Mouse (Mus musculus): ENCODE data around the gene Psmf1. TPM values are rescaled to one million over a fixed set of nuclear protein-coding genes. Genes with fewer than 3 reads are reported as not detected.
A peak's percentile ranks its signal among the peaks of the same experiment; 100 is the strongest.

Psmf1 gene
- polyA plus RNA-seq, 1 experiment from 2014 or later, result 48.1 TPM

GRCm38 (mm10) chr2:151751330-151751729 lies 7.3 kb upstream of the Psmf1 start:
- ATAC-seq (ENCODE audit: low FRiP score), result no peak
- Histone ChIP-seq H3K4me2 (no peak overlapping the region), H3K4me3 (replicated peaks) (no peak overlapping the region), H3K4me1 (peaks cover 5% of the 10 kb centered on the region; the same call in 1 of the 2 replicates), H3K27ac (no peak overlapping the region), H3K27me3 (peaks cover 16% of the 10 kb centered on the region), H3K9ac (no peak overlapping the region), H3K9me3 (no peaks in the 10 kb centered on the region), H3K36me3 (replicated peaks) (no peaks in the 10 kb centered on the region)
- 71% methylated on average over 5 of the region's 5 CpGs for WGBS

GRCm38 (mm10) chr2:151747847-151748705 lies 4.1 kb upstream of the Psmf1 start:
- H3K9ac ChIP-seq, result no peak overlapping the region
- H3K27ac ChIP-seq, result no peak overlapping the region
- H3K36me3 ChIP-seq (replicated peaks), result no peaks in the 10 kb centered on the region
- ATAC-seq (ENCODE audit: low FRiP score), result peak; percentile 86
- no peaks in the 10 kb centered on the region for H3K9me3 ChIP-seq
- H3K4me1 ChIP-seq, result peaks cover 5% of the 10 kb centered on the region; the same call in 1 of the 2 replicates
- H3K4me3 ChIP-seq (replicated peaks), result no peak overlapping the region
- 25% methylated on average over 19 of the region's 19 CpGs for WGBS
- peaks cover 26% of the 10 kb centered on the region for H3K27me3 ChIP-seq
- peak overlapping the region; percentile 27 for H3K4me2 ChIP-seq

- peaks cover 20% of the 10 kb centered on the region for H3K27me3 ChIP-seq
- no peaks in the 10 kb centered on the region for H3K9me3 ChIP-seq
- 68% methylated on average over 6 of the region's 6 CpGs for WGBS
- no peak for ATAC-seq (ENCODE audit: low FRiP score)
- H3K4me1 ChIP-seq, result peaks cover 22% of the 10 kb centered on the region
- no peaks in the 10 kb centered on the region for H3K36me3 ChIP-seq (replicated peaks)
- H3K27ac ChIP-seq, result no peak overlapping the region
- H3K4me2 ChIP-seq, result no peak overlapping the region
- H3K4me3 ChIP-seq (replicated peaks), result no peak overlapping the region
- no peak overlapping the region for H3K9ac ChIP-seq
Observed at GRCm38 (mm10) chr2:151742850-151743679, 921 bp downstream of the Psmf1 start.

- ATAC-seq (ENCODE audit: low FRiP score), result no peak
- Histone ChIP-seq H3K36me3 (replicated peaks) (no peaks in the 10 kb centered on the region), H3K4me3 (replicated peaks) (no peak overlapping the region), H3K9ac (no peak overlapping the region), H3K9me3 (no peaks in the 10 kb centered on the region), H3K4me2 (no peak overlapping the region), H3K4me1 (peaks cover 22% of the 10 kb centered on the region), H3K27ac (no peak overlapping the region), H3K27me3 (peaks cover 12% of the 10 kb centered on the region; the same call in 1 of the 2 replicates)
- WGBS, result 91% methylated on average over 1 of the region's 1 CpGs
Observed at GRCm38 (mm10) chr2:151742084-151742483, 1.9 kb downstream of the Psmf1 start.

- Histone ChIP-seq H3K27me3 (0 out of 2 replicates have a peak, but pooled peaks cover 12% of the 10 kb centered on the region), H3K27ac (peak overlapping the region; percentile 81), H3K9ac (peak overlapping the region; percentile 90), H3K4me2 (peak overlapping the region; percentile 85), H3K9me3 (no peaks in the 10 kb centered on the region), H3K4me3 (replicated peaks) (peak overlapping the region; percentile 88), H3K4me1 (peaks cover 22% of the 10 kb centered on the region), H3K36me3 (replicated peaks) (no peaks in the 10 kb centered on the region)
- peak; percentile 90 for ATAC-seq (ENCODE audit: low FRiP score)
- under 1% methylated on average over 61 of the region's 61 CpGs for WGBS
Observed at GRCm38 (mm10) chr2:151740741-151741526, 3.1 kb downstream of the Psmf1 start.

GRCm38 (mm10) chr2:151739505-151739904 lies 4.5 kb downstream of the Psmf1 start:
- no peak for ATAC-seq (ENCODE audit: low FRiP score)
- peaks cover 9% of the 10 kb centered on the region; the same call in 1 of the 2 replicates for H3K36me3 ChIP-seq (replicated peaks)
- H3K27ac ChIP-seq, result no peak overlapping the region
- H3K9me3 ChIP-seq, result no peaks in the 10 kb centered on the region
- peak overlapping the region; percentile 90; the same call in 1 of the 2 replicates for H3K9ac ChIP-seq
- 0 out of 2 replicates have a peak overlapping the region, but pooled peaks have one; percentile 88 for H3K4me3 ChIP-seq (replicated peaks)
- H3K27me3 ChIP-seq, result 0 out of 2 replicates have a peak, but pooled peaks cover 12% of the 10 kb centered on the region
- H3K4me1 ChIP-seq, result peaks cover 22% of the 10 kb centered on the region
- WGBS, result 88% methylated on average over 7 of the region's 7 CpGs
- peak overlapping the region; percentile 85 for H3K4me2 ChIP-seq

GRCm38 (mm10) chr2:151739081-151739480 lies 4.9 kb downstream of the Psmf1 start:
- ATAC-seq (ENCODE audit: low FRiP score), result no peak
- H3K4me1 ChIP-seq, result peaks cover 22% of the 10 kb centered on the region

GRCm38 (mm10) chr2:151738460-151738859 lies 5.5 kb downstream of the Psmf1 start:
- 88% methylated on average over 4 of the region's 4 CpGs for WGBS
- H3K9me3 ChIP-seq, result no peaks in the 10 kb centered on the region
- no peak overlapping the region for H3K27ac ChIP-seq
- H3K4me3 ChIP-seq (replicated peaks), result no peak overlapping the region
- peaks cover 20% of the 10 kb centered on the region for H3K36me3 ChIP-seq (replicated peaks)
- H3K9ac ChIP-seq, result no peak overlapping the region
- H3K4me2 ChIP-seq, result no peak overlapping the region
- peaks cover 22% of the 10 kb centered on the region for H3K4me1 ChIP-seq
- 0 out of 2 replicates have a peak, but pooled peaks cover 6% of the 10 kb centered on the region for H3K27me3 ChIP-seq
- no peak for ATAC-seq (ENCODE audit: low FRiP score)

More at GRCm38 (mm10) chr2:151739081-151739480, 4.9 kb downstream of the Psmf1 start:
- Histone ChIP-seq H3K27me3 (0 out of 2 replicates have a peak, but pooled peaks cover 12% of the 10 kb centered on the region), H3K36me3 (replicated peaks) (peaks cover 14% of the 10 kb centered on the region), H3K9ac (no peak overlapping the region), H3K27ac (no peak overlapping the region), H3K4me3 (replicated peaks) (no peak overlapping the region), H3K4me2 (0 out of 2 replicates have a peak overlapping the region, but pooled peaks have one; percentile 85), H3K9me3 (no peaks in the 10 kb centered on the region)
- WGBS, result 89% methylated on average over 3 of the region's 3 CpGs

GRCm38 (mm10) chr2:151735422-151735821 lies 8.6 kb downstream of the Psmf1 start:
- H3K27ac ChIP-seq, result no peak overlapping the region
- 92% methylated on average over 6 of the region's 6 CpGs for WGBS
- no peaks in the 10 kb centered on the region for H3K9me3 ChIP-seq
- no peak overlapping the region for H3K9ac ChIP-seq
- no peak for ATAC-seq (ENCODE audit: low FRiP score)
- no peaks in the 10 kb centered on the region for H3K27me3 ChIP-seq
- H3K4me2 ChIP-seq, result no peak overlapping the region
- no peak overlapping the region for H3K4me3 ChIP-seq (replicated peaks)
- H3K36me3 ChIP-seq (replicated peaks), result peaks cover 26% of the 10 kb centered on the region
- peaks cover 15% of the 10 kb centered on the region for H3K4me1 ChIP-seq

GRCm38 (mm10) chr2:151733151-151733865 lies 10.7 kb downstream of the Psmf1 start:
- Histone ChIP-seq H3K36me3 (replicated peaks) (peaks cover 47% of the 10 kb centered on the region), H3K27ac (no peak overlapping the region), H3K4me3 (replicated peaks) (no peak overlapping the region), H3K4me2 (no peak overlapping the region), H3K9me3 (no peaks in the 10 kb centered on the region), H3K4me1 (no peaks in the 10 kb centered on the region), H3K27me3 (no peaks in the 10 kb centered on the region), H3K9ac (no peak overlapping the region)
- WGBS, result 87% methylated on average over 8 of the region's 8 CpGs
- no peak for ATAC-seq (ENCODE audit: low FRiP score)

- WGBS, result 86% methylated on average over 2 of the region's 2 CpGs
- H3K4me2 ChIP-seq, result no peak overlapping the region
- ATAC-seq (ENCODE audit: low FRiP score), result no peak
- H3K9ac ChIP-seq, result no peak overlapping the region
- no peaks in the 10 kb centered on the region for H3K4me1 ChIP-seq
- H3K4me3 ChIP-seq (replicated peaks), result no peak overlapping the region
- no peaks in the 10 kb centered on the region for H3K27me3 ChIP-seq
- H3K36me3 ChIP-seq (replicated peaks), result peaks cover 80% of the 10 kb centered on the region
- no peaks in the 10 kb centered on the region; the same call in 1 of the 2 replicates for H3K9me3 ChIP-seq
- H3K27ac ChIP-seq, result no peak overlapping the region
Observed at GRCm38 (mm10) chr2:151724094-151724493, 19.9 kb downstream of the Psmf1 start.
